Mouse (Mus musculus) sigmoid colon, adult 10 weeks (tissue): ENCODE data around the gene Dhx37. TPM values are rescaled to one million over a fixed set of nuclear protein-coding genes. Genes with fewer than 3 reads are reported as not detected.

ENCODE experiments used
- polyA plus RNA-seq: library from polyadenylated mRNA; stranded (reverse); fragments of 350-450 nt; fragmentation: Illumina TruSeq; extraction: RNeasy Lipid Tissue Mini Kit (QIAGEN cat#74804); gene quantifications from one replicate; pipeline ENCODE4 v1.2.3, GENCODE M21; 2014; ENCODE audit warnings: low read depth, low replicate concordance

Gene Dhx37
- 2.2 TPM for polyA plus RNA-seq

DNA sequence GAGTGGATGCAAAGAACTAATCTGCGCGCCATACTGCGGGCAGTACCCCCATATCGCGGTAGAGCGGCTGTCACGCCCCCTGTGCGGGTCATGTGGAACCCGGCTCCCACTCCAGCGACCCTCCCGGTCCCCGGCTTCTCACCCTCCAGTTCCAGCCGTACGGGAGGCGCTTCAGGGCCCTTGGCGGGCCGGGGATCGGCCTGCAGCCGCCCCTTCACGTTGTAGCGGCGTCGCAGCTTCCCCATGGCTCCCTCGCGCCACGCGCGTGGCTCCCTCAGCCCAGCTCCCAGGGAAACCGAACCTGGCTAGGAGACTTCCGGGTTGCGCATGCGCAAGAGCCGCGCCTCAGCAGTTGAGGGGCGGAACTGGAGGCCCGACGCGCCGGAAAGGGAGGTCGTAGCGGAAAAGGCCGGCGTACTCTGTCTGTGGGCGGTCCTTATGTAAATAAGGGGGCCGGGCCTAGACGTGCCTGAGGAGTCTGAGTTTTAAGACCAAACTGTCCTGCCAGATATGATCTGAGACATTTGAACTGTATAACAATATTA is at the start of gene Dhx37:
Gene Dhx37, minus strand, starts transcription at position 329 of the 545 bp plus-strand sequence.

DNA sequence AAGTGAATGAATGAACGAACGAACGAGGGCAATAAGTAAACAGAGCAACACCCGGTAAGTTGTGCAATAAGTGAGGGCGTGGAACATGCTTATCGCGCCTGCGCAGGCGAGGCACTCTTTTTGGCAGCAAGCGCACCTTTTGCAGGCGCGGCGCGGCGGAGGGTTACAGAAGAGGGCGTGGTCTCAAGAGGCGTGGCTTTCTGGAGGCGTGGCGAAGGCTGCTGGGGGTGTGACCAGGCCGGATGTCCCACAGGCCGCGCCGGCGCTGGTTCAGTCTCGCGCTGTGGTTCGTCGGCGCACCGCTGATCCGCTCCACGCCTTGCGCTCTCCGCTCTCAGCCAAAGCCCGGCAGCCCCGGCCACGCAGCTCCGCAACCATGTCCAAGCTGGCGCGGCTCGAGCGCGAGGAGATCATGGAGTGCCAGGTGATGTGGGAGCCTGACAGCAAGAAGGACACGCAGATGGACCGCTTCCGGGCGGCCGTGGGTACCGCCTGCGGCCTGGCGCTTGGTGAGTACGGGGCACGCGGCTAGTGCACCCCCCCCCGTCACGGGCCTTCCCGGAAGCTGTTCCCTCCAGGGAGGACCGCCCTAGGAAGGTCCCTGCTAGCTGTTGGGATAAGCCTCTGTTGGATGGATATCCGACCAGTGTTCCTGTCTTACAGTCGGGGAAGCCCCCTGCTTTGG is 41.8 kb upstream of the Dhx37 start, which contains the start of gene Aacs:
Gene Aacs, plus strand, starts transcription at position 214 of the 685 bp plus-strand sequence.

DNA sequence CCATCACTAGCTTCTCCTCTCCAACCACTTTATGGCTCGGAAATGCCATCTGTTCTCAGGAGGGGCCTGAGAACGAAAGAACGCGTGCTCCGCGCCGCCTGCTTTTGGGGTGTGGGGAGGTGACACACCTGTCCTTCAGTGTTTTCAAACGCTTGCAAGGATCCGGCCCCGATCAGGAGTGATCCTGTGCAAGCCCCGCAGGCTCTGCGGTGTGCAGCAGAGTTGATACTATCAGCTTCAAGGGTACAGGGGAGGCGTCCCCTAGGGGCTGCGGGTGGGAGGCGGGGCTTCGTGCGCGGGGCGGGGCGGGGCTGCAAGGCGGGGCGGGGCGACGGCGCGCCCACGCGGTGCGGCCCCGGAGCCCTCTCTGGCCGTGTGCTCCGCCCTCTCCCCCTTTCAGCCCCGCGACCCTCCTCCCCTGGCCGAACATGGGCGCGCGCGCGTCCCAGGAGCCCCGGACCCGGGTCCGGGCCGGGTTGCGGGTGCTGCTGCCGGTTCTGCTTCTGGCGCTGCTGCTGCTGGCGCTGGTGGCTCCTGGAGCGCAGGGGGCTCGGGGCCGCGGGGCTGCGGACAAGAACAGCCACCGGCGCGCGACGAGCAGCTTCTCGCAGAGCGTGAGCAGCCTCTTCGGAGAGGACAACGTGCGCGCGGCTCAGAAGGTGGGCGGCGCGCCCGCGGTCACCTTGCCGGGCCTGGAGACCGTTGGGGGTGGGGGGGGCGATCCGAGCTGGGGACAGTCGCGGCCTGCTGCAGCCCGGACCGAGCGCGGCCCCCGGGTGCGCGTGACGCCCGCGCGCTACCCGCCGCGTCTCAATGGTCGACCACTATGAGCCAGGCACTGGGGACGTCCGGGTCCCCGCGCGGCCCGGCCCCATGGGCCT is 7.6 kb upstream of the Dhx37 start, which contains the start of gene Bri3bp:
Gene Bri3bp, plus strand, starts transcription at position 335 of the 881 bp plus-strand sequence.

DNA sequence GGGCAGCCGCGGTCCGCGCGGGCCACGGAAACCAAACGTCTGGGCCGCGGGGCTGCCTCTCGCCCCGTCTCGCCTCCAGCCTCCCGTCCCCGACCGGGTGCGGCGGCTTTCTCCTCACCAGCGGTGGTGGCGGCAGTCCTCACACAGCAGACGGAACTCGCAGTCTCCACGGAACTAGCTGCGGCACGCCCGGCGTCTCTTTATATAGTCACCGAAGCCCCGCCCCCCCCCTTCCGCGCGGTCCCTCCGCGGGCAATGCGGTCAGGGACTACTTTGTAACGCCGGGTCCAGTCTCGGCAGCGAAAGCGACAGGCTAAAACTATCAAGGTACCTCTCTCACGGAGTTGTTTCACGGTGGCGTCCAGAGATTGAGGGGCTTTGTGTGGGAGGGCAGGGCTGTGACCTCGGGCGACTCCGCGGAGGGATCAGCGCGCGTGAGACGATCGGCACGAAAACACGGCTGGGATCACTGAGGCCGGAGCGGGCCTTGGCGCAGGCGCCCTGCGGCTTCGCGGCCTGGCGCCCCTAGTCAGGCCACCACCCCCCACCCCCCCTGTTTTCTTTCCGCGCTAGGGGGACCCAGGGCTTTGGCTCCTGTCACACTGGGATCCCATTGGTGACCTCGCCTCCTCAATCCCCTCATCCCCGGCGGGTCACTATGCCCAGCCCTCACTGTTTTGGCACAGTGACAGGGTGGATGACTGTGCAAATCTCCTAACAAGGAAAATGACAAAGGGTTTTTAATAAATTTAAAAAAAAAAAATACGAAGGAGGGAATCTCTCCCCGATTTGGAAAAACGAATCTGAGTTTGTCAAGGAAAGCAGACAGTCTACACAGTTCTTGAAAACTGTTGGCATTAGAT is 44.1 kb downstream of the Dhx37 start, which contains the start of gene Ubc:
Gene Ubc, minus strand, starts transcription at position 624 of the 863 bp plus-strand sequence.

DNA sequence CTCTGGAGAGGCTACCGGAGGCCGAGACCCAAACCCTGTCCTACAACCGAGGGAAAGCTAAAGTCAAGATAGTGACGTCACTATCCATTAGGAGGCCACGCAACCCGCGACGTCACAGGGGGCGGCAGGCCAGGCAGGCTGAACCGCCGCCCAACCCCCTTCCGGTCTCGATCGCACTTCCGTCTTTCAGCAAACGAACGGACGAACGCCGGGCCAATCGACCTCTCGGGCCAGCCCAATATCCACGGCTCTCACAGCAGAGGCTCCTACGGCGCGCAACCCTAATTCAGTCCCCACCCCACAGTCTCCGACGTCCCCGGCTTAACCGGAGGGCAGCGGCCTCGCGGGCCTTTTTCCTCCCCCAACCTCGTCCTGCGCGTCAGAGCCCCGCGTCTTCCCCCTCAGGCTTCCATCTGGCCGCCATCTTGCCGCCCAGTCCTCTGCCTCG is 44.8 kb downstream of the Dhx37 start, which contains the start of gene Gm10382:
Gene Gm10382, plus strand, starts transcription at position 192 of the 448 bp plus-strand sequence.

Other genes with a start within 250 kb of the Dhx37 start
- gene Scarb1, start 93.0 kb downstream of the Dhx37 start, polyA plus RNA-seq: 3.3 TPM
- gene Gm10382, start 44.8 kb downstream of the Dhx37 start, polyA plus RNA-seq: not detected
- 15.6 TPM for gene Ubc, start 43.9 kb downstream of the Dhx37 start, polyA plus RNA-seq
- 5.4 TPM for gene Bri3bp, start 7.4 kb upstream of the Dhx37 start, polyA plus RNA-seq
- 6.1 TPM for gene Aacs, start 41.7 kb upstream of the Dhx37 start, polyA plus RNA-seq
- gene Tmem132b, start 97.7 kb upstream of the Dhx37 start, polyA plus RNA-seq: 0.06 TPM